Mouse (Mus musculus) T-helper 1 cell (primary cell): ENCODE data around the gene Pax6.

Experiments used
- in situ Hi-C: fragments of 300-600 bp; cut with MboI, MseI; formaldehyde crosslinking; loops from one replicate; pipeline ENCODE4 v1.15.1; 2025; ENCODE audit warnings: high pct_unique_total_duplicates

Pax6 gene

GRCm38 (mm10) chr2:105668271-105669270 is at the start of gene Pax6:
Gene Pax6, plus strand, starts transcription at chr2:105668900.
- in situ Hi-C loops: no loop called here

- in situ Hi-C loops: loop anchor here (10.0 kb wide), 1 partner anchor 1394 kb away; no protein-coding TSS in a partner anchor
Measured at GRCm38 (mm10) chr2:105648933-105649332, 19.8 kb upstream of the Pax6 start.

GRCm38 (mm10) chr2:105656456-105656855 is 12.2 kb upstream of the Pax6 start:
- in situ Hi-C loops: no loop called here

GRCm38 (mm10) chr2:105659350-105659749 is 9.3 kb upstream of the Pax6 start:
- in situ Hi-C loops: no loop called here

- in situ Hi-C loops: no loop called here
Measured at GRCm38 (mm10) chr2:105659926-105660873, 8.5 kb upstream of the Pax6 start.

GRCm38 (mm10) chr2:105660874-105661622 is 7.7 kb upstream of the Pax6 start:
- in situ Hi-C loops: no loop called here

GRCm38 (mm10) chr2:105661623-105662066 is 7.1 kb upstream of the Pax6 start:
- in situ Hi-C loops: no loop called here

- in situ Hi-C loops: no loop called here
Measured at GRCm38 (mm10) chr2:105662121-105662520, 6.6 kb upstream of the Pax6 start.

- in situ Hi-C loops: no loop called here
Measured at GRCm38 (mm10) chr2:105662606-105663005, 6.1 kb upstream of the Pax6 start.

GRCm38 (mm10) chr2:105663101-105663511 is 5.6 kb upstream of the Pax6 start:
- in situ Hi-C loops: no loop called here

- in situ Hi-C loops: no loop called here
Measured at GRCm38 (mm10) chr2:105664996-105665395, 3.7 kb upstream of the Pax6 start.

GRCm38 (mm10) chr2:105665491-105666250 is 3.0 kb upstream of the Pax6 start:
- in situ Hi-C loops: no loop called here

- in situ Hi-C loops: no loop called here
Measured at GRCm38 (mm10) chr2:105666331-105666730, 2.4 kb upstream of the Pax6 start.

- in situ Hi-C loops: no loop called here
Measured at GRCm38 (mm10) chr2:105666763-105667625, 1.7 kb upstream of the Pax6 start.

GRCm38 (mm10) chr2:105667626-105667950 is 1.1 kb upstream of the Pax6 start:
- in situ Hi-C loops: no loop called here

GRCm38 (mm10) chr2:105669371-105669861 is 716 bp downstream of the Pax6 start:
- in situ Hi-C loops: no loop called here

- in situ Hi-C loops: loop anchor here (10.0 kb wide), 1 partner anchor 535 kb away; no protein-coding TSS in a partner anchor
Measured at GRCm38 (mm10) chr2:105669881-105670730, 1.4 kb downstream of the Pax6 start.

- in situ Hi-C loops: loop anchor here (10.0 kb wide), 1 partner anchor 536 kb away; no protein-coding TSS in a partner anchor
Measured at GRCm38 (mm10) chr2:105670731-105671095, 2.0 kb downstream of the Pax6 start.
